Mouse (Mus musculus): ENCODE measurements at regions not wholly inside any gene's neighbourhood (a gene's known extent, or its start where the extent isn't known, plus 50 kb on each side); places are given as distances from the start of the nearest gene placed in this dataset.

DNA sequence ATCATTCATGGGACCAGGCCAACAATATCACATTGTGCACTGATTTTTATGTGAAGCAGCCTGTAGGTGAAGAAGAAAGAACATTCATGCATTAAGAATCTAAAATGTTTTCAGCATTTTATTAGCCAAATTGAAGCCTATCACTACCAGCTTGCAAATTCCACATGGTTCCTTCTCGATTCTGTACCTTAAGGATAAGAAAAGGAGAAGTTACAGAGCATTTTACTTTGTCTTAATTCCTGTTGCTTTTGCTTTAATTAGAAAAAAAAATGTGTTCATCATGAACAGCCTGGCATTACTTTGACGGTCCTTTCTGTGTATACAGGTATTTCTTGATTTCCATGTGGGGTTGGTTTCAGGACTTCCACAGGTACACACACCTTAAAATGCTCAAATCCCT, 95.2 kb upstream of the Bmp2 start:
- ATAC-seq: no peak
- H3K4me1 ChIP-seq (replicated peaks; ENCODE audit: control insufficient read depth, insufficient read depth, low read length): no peaks in the 10 kb centered on the region; the same call in 1 of the 2 replicates
- no peak for TF ChIP-seq CTCF (IDR thresholded peaks at IDR 0.05; ENCODE audit: low read depth)
- H3K9ac ChIP-seq (ENCODE audit: low read depth, low read length): no peak overlapping the region
- no peaks in the 10 kb centered on the region for H3K27me3 ChIP-seq (replicated peaks; ENCODE audit: control insufficient read depth, insufficient read depth, low read length)
- no peaks in the 10 kb centered on the region for H3K9me3 ChIP-seq (ENCODE audit: control insufficient read depth)
- no peak overlapping the region for H3K4me2 ChIP-seq (replicated peaks; ENCODE audit: low read depth)
- H3K36me3 ChIP-seq (ENCODE audit: control insufficient read depth, insufficient read depth): no peaks in the 10 kb centered on the region
- H3K4me3 ChIP-seq (ENCODE audit: low read depth, low read length): no peak overlapping the region
- no peak overlapping the region for H3K27ac ChIP-seq (ENCODE audit: low read depth, low read length)
- 86% methylated on average over 2 of the region's 2 CpGs for WGBS

DNA sequence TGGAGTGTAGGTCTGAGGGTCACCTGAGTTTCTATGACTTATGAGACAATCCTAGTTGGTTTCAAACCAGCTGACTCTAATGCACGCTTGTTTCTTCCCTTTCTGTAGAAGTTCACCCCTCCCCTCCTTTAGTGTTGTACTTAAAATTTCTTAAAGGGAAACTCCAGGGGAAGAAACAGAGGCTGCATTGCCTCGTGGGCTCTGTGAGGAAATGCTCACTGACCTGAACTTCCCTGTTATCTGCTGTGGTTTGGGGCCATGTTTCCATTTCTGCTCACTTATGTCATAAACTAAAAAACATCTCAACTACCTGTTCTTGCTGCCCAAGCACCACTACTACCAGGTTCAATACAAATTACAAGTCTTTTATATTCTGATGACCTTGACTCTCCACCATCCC, 93.2 kb upstream of the Bmp2 start:
- no peak for TF ChIP-seq CTCF (IDR thresholded peaks at IDR 0.05; ENCODE audit: low read depth)
- H3K4me2 ChIP-seq (replicated peaks; ENCODE audit: low read depth): no peak overlapping the region
- H3K9me3 ChIP-seq (ENCODE audit: control insufficient read depth): no peaks in the 10 kb centered on the region
- H3K4me3 ChIP-seq (ENCODE audit: low read depth, low read length): no peak overlapping the region
- H3K27me3 ChIP-seq (replicated peaks; ENCODE audit: control insufficient read depth, insufficient read depth, low read length): no peaks in the 10 kb centered on the region
- H3K4me1 ChIP-seq (replicated peaks; ENCODE audit: control insufficient read depth, insufficient read depth, low read length): no peaks in the 10 kb centered on the region; the same call in 1 of the 2 replicates
- H3K36me3 ChIP-seq (ENCODE audit: control insufficient read depth, insufficient read depth): no peaks in the 10 kb centered on the region
- H3K27ac ChIP-seq (ENCODE audit: low read depth, low read length): no peak overlapping the region
- WGBS: 34% methylated on average over 2 of the region's 2 CpGs
- ATAC-seq: no peak
- H3K9ac ChIP-seq (ENCODE audit: low read depth, low read length): no peak overlapping the region

DNA sequence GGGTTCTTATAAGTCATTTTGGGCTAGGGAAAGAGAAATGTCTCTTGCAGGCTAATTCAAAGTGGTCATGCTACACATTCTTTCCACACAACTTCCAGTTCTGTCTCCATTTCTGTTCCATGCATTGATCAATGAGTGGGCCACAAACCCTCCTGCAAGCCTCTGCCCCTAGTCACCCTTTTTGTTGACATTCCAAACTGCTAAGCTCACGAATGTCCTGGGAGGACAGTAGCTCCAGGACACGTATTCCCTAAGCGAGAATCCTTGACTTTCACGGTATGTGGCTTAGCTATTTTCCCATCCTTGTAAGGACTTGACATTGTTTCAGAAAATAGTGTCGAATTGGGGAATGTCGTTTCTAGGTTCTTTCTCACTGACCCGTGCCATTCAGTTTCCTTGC, 91.1 kb upstream of the Bmp2 start:
- Histone ChIP-seq H3K27ac (ENCODE audit: low read depth, low read length) (no peak overlapping the region), H3K36me3 (ENCODE audit: control insufficient read depth, insufficient read depth) (no peaks in the 10 kb centered on the region), H3K4me1 (replicated peaks; ENCODE audit: control insufficient read depth, insufficient read depth, low read length) (no peaks in the 10 kb centered on the region; the same call in 1 of the 2 replicates), H3K4me2 (replicated peaks; ENCODE audit: low read depth) (no peak overlapping the region), H3K27me3 (replicated peaks; ENCODE audit: control insufficient read depth, insufficient read depth, low read length) (no peaks in the 10 kb centered on the region), H3K9ac (ENCODE audit: low read depth, low read length) (no peak overlapping the region), H3K9me3 (ENCODE audit: control insufficient read depth) (no peaks in the 10 kb centered on the region), H3K4me3 (ENCODE audit: low read depth, low read length) (no peak overlapping the region)
- no peak for ATAC-seq
- no peak for TF ChIP-seq CTCF (IDR thresholded peaks at IDR 0.05; ENCODE audit: low read depth)
- WGBS: 52% methylated on average over 7 of the region's 7 CpGs

DNA sequence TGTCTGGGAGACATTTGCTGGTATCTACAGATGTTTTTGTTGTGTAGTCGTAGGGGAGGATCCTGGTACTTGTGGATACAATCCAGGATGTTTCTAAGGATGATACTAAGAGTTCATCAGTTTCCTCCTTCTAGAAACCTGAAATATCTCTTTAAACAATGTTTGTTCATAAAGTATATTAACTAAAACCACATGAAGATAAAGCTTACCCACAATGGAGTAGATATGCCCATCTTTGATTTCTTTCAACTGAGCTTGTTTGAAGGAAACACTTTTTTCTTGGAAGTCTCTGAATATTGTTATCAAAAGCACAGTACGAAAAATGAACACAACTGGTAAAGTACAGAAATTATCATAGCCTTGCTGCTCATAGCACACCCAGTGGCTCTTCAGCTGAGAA, 89.6 kb upstream of the Bmp2 start:
- Histone ChIP-seq H3K4me3 (ENCODE audit: low read depth, low read length) (no peak overlapping the region), H3K36me3 (ENCODE audit: control insufficient read depth, insufficient read depth) (no peaks in the 10 kb centered on the region), H3K9ac (ENCODE audit: low read depth, low read length) (no peak overlapping the region), H3K4me1 (replicated peaks; ENCODE audit: control insufficient read depth, insufficient read depth, low read length) (peaks cover 4% of the 10 kb centered on the region; the same call in 1 of the 2 replicates), H3K4me2 (replicated peaks; ENCODE audit: low read depth) (no peak overlapping the region), H3K27me3 (replicated peaks; ENCODE audit: control insufficient read depth, insufficient read depth, low read length) (no peaks in the 10 kb centered on the region), H3K9me3 (ENCODE audit: control insufficient read depth) (no peaks in the 10 kb centered on the region), H3K27ac (ENCODE audit: low read depth, low read length) (no peak overlapping the region)
- no peak for TF ChIP-seq CTCF (IDR thresholded peaks at IDR 0.05; ENCODE audit: low read depth)
- ATAC-seq: no peak
- WGBS: 92% methylated on average over 2 of the region's 2 CpGs

DNA sequence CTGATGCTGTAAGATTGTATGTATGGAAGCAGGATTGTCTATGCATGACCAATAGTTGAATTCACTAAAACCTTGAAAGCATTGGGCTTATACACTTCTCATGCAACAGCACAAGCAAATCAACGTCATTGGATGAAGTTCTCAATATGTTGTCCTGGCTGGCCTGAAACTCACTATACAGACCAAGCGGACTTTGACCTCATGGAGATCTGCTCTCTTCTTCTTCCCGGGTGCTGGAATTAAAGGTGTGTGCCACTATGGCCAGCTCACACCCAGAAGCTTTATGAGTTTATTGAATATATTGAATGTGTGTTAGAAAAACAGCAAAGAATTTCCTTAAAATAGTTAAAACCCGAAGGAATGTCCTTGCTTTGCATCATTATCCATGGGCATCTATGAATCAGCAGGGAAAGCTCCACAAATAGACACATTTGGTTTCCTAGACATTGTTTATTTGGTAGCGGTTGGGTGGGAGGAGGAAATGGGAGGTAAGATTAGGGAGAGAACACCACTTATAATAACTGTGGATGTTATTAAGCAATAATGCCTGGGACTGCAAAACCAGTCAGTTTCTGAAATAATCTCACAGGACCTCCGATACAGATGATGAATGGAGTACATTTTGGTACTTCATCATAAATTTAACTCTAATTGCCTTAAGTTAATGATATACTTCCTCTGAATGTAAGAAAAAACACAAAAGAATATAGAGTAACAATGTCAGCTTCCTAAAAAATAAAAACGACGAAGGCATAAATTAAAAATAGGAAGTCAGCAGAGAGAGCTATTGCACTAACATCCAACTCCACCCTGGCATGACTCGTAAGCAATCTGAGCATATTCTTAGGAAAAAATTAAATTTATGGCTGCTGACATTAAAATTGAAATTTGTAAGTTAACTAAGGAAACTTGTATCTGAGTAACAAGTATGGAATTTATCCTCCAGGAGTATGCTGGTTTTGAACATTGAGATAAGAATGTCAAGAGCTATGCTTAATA, 84.5 kb upstream of the Bmp2 start:
- no peak for TF ChIP-seq CTCF (IDR thresholded peaks at IDR 0.05; ENCODE audit: low read depth)
- 48% methylated on average over 9 of the region's 9 CpGs for WGBS
- Histone ChIP-seq H3K9ac (ENCODE audit: low read depth, low read length) (no peak overlapping the region), H3K4me1 (replicated peaks; ENCODE audit: control insufficient read depth, insufficient read depth, low read length) (peaks cover 6% of the 10 kb centered on the region; the same call in 1 of the 2 replicates), H3K9me3 (ENCODE audit: control insufficient read depth) (no peaks in the 10 kb centered on the region), H3K36me3 (ENCODE audit: control insufficient read depth, insufficient read depth) (no peaks in the 10 kb centered on the region), H3K4me2 (replicated peaks; ENCODE audit: low read depth) (0 out of 2 replicates have a peak overlapping the region, but pooled peaks have one; percentile 21), H3K27ac (ENCODE audit: low read depth, low read length) (no peak overlapping the region), H3K4me3 (ENCODE audit: low read depth, low read length) (no peak overlapping the region), H3K27me3 (replicated peaks; ENCODE audit: control insufficient read depth, insufficient read depth, low read length) (no peaks in the 10 kb centered on the region)
- ATAC-seq: peak; percentile 79

DNA sequence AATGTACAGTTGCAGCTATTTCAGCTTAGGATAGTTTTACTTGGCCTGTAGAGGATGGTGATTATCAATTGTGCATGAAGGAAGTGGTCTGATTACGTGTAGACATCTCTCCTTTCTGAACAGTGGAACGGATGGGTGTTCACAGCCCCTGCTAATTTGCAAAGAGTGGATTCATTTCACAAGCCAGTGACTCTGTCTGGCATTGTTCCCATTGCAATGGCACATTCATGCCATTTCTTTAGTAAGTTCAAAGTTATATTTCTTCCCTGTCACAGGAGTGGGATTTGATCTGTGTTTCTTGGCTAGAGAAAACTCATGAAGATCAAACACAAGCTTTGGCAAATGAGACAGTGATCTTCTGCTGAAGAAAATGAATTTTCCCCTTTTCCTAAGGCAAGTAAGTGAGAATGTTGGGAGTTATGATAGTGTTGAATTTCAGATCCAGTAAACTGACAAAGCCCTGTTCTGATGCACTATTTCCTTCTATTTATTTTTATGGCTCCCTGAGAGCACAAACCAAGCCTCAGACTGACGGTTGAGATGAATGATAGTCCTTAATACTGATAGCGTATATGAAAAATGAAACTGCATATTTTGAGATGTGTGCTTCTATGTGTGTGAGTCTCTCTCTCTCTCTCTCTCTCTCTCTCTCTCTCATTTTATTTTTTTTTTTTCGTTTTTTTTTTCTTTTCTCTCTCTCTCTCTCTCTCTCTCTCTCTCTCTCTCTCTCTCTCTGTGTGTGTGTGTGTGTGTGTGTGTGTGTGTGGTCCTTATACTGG, 78.8 kb upstream of the Bmp2 start:
- no peaks in the 10 kb centered on the region for H3K4me1 ChIP-seq (replicated peaks; ENCODE audit: control insufficient read depth, insufficient read depth, low read length)
- no peak overlapping the region for H3K4me2 ChIP-seq (replicated peaks; ENCODE audit: low read depth)
- no peak overlapping the region for H3K27ac ChIP-seq (ENCODE audit: low read depth, low read length)
- no peaks in the 10 kb centered on the region for H3K36me3 ChIP-seq (ENCODE audit: control insufficient read depth, insufficient read depth)
- H3K9me3 ChIP-seq (ENCODE audit: control insufficient read depth): no peaks in the 10 kb centered on the region
- ATAC-seq: no peak
- H3K27me3 ChIP-seq (replicated peaks; ENCODE audit: control insufficient read depth, insufficient read depth, low read length): no peaks in the 10 kb centered on the region
- 52% methylated on average over 5 of the region's 5 CpGs for WGBS
- no peak for TF ChIP-seq CTCF (IDR thresholded peaks at IDR 0.05; ENCODE audit: low read depth)
- no peak overlapping the region for H3K4me3 ChIP-seq (ENCODE audit: low read depth, low read length)
- H3K9ac ChIP-seq (ENCODE audit: low read depth, low read length): no peak overlapping the region

Measured in intestine, postnatal 0 days (tissue).